Mouse (Mus musculus) mouse embryonic stem cell (cell line): ENCODE data around the gene Fgfbp3.
"Not testable (repeated sequence)": the region's sequence is repeated elsewhere in the genome, so short reads cannot be mapped to it uniquely, and the experiment has no call there.

Experiments
- in situ Hi-C, 2 experiments: fragments of 300-500 bp; cut with MboI; formaldehyde crosslinking; loops; 1 replicate in 1 of 2; 3 replicates in 1 of 2; pipeline ENCODE4 v1.14.3; 2019 to 2020; ENCODE audit warnings: low sequenced_read_pairs in 2 of 2, low pct_unique_long_range_greater_than_20kb in 1 of 2, mixed read lengths in 1 of 2; ENCODE audit not compliant: unreplicated experiment in 1 of 2

Gene Fgfbp3

GRCm38 (mm10) chr19:36919466-36919865 lies at the start of gene Fgfbp3:
TSS of gene Fgfbp3 (minus strand) at chr19:36919615.
- in situ Hi-C loops = loop anchor here in 1 of 2 experiments (5.0 kb wide), 1 partner anchor 458 kb away; the partner anchor contains the start of gene Kif11

GRCm38 (mm10) chr19:36962544-36963260 lies 43.3 kb upstream of the Fgfbp3 start:
- in situ Hi-C loops = not testable (repeated sequence)

- in situ Hi-C loops = no loop called here
These were observed 41.9 kb upstream of the Fgfbp3 start for GRCm38 (mm10) chr19:36961320-36961719.

- in situ Hi-C loops = loop anchor here in 1 of 2 experiments (5.0 kb wide), 1 partner anchor 289 kb away; no protein-coding TSS in a partner anchor
These were observed 38.9 kb upstream of the Fgfbp3 start for GRCm38 (mm10) chr19:36958331-36958730.

- in situ Hi-C loops = no loop called here
These were observed 34.3 kb upstream of the Fgfbp3 start for GRCm38 (mm10) chr19:36953637-36954206.

- in situ Hi-C loops = no loop called here
These were observed 20.6 kb upstream of the Fgfbp3 start for GRCm38 (mm10) chr19:36940064-36940463.

GRCm38 (mm10) chr19:36938008-36938407 lies 18.6 kb upstream of the Fgfbp3 start:
- in situ Hi-C loops = no loop called here

- in situ Hi-C loops = no loop called here
These were observed 16.9 kb upstream of the Fgfbp3 start for GRCm38 (mm10) chr19:36936285-36936684.

- in situ Hi-C loops = no loop called here
These were observed 13.2 kb upstream of the Fgfbp3 start for GRCm38 (mm10) chr19:36932613-36933012.

GRCm38 (mm10) chr19:36932097-36932496 lies 12.7 kb upstream of the Fgfbp3 start:
- in situ Hi-C loops = no loop called here

- in situ Hi-C loops = no loop called here
These were observed 10.4 kb upstream of the Fgfbp3 start for GRCm38 (mm10) chr19:36929816-36930215.

GRCm38 (mm10) chr19:36927800-36928361 lies 8.5 kb upstream of the Fgfbp3 start:
- in situ Hi-C loops = no loop called here

GRCm38 (mm10) chr19:36926553-36927236 lies 7.3 kb upstream of the Fgfbp3 start:
- in situ Hi-C loops = no loop called here

GRCm38 (mm10) chr19:36925671-36926552 lies 6.5 kb upstream of the Fgfbp3 start, which contains the start of gene Btaf1:
TSS of gene Btaf1 (plus strand) at chr19:36926079.
- in situ Hi-C loops = no loop called here

GRCm38 (mm10) chr19:36922936-36923335 lies 3.5 kb upstream of the Fgfbp3 start:
- in situ Hi-C loops = no loop called here

- in situ Hi-C loops = no loop called here
These were observed 2.6 kb upstream of the Fgfbp3 start for GRCm38 (mm10) chr19:36922015-36922414.

- in situ Hi-C loops = loop anchor here in 1 of 2 experiments (5.0 kb wide), 1 partner anchor 459 kb away; the partner anchor contains the start of gene Kif11
These were observed 744 bp downstream of the Fgfbp3 start for GRCm38 (mm10) chr19:36918441-36919301.
